Mouse (Mus musculus) cerebellum, adult 2 months (tissue): ENCODE data around the gene Ecpas.

Experiments used
- CTCF ChIP-seq: fragments of 200-500 bp; IDR thresholded peaks from 2 replicates; pipeline ENCODE4 v1.5.1; 2011; ENCODE audit warnings: low read depth, mild to moderate bottlenecking, control low read depth, low read length, moderate library complexity, borderline replicate concordance; ENCODE audit not compliant: insufficient read depth
- POLR2A ChIP-seq: fragments of 200-500 bp; IDR thresholded peaks from 2 replicates; pipeline ENCODE4 v1.6.1; 2011; ENCODE audit warnings: low read length, control low read depth, borderline replicate concordance; ENCODE audit not compliant: insufficient read depth

GRCm38 (mm10) chr4:58912629-58913335, at the start of gene Ecpas:
- TF ChIP-seq POLR2A (no peak), CTCF (no peak)
